Mouse (Mus musculus): ENCODE results near the gene D430042O09Rik. TPM values are rescaled to one million over a fixed set of nuclear protein-coding genes. Genes with fewer than 3 reads are reported as not detected.

Gene D430042O09Rik
- polyA plus RNA-seq, 1 experiment: 18.4 TPM

GRCm38 (mm10) chr7:125714803-125715202, 7.1 kb downstream of the D430042O09Rik start:
- no peak for DNase-seq (ENCODE audit: low read depth)
- TF ChIP-seq POLR2A (IDR thresholded peaks at IDR 0.05; ENCODE audit: borderline replicate concordance, extremely low read depth, insufficient read depth, insufficient read length, poor library complexity, severe bottlenecking): no peak

DNA sequence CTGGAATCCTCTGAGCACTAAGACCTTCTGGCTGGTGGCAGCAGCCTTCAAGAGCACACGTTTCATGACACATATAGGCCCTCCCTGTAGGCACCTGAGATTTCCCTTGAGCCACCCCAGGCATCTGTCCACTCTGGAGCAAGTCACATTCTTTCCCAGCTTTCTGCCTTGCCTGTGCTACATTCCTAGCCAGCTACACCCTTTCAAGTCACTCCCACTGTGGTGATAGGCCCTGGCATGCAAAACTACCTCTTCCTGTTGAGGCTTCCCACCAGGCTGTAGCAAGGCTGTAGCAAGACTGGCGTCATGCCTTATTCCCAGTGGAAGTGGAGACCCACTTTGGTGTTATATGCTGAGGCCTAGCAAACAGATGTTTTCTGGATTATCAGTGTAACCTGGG, 9.0 kb downstream of the D430042O09Rik start:
- no peak for DNase-seq (ENCODE audit: low read depth)
- TF ChIP-seq CTCF (IDR thresholded peaks at IDR 0.05; ENCODE audit: borderline replicate concordance, extremely low read depth, insufficient read depth, insufficient read length) (no peak), POLR2A (IDR thresholded peaks at IDR 0.05; ENCODE audit: borderline replicate concordance, extremely low read depth, insufficient read depth, insufficient read length, poor library complexity, severe bottlenecking) (no peak)

DNA sequence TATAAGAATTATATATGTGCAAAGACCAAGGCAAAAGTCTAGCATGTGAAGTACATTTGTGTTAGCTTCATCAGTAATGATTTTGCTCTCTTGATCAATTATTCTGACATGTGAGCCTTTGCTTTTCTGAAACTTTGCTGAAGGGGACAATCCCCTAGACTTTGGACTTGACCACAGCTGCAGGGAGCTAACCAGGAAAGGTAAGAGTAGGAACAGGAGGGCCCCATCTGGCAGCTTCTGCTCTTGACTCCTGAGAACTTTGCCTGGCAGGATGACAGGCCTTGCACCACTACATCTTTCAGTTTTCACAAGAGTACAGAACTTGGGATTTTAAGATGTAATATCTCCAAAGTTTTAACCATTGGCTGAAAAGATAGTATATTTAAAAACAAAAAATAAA, 9.9 kb downstream of the D430042O09Rik start:
- TF ChIP-seq POLR2A (IDR thresholded peaks at IDR 0.05; ENCODE audit: borderline replicate concordance, extremely low read depth, insufficient read depth, insufficient read length, poor library complexity, severe bottlenecking): no peak
- no peak for TF ChIP-seq CTCF (IDR thresholded peaks at IDR 0.05; ENCODE audit: borderline replicate concordance, extremely low read depth, insufficient read depth, insufficient read length)
- no peak for DNase-seq (ENCODE audit: low read depth)

GRCm38 (mm10) chr7:125720370-125720769, 12.7 kb downstream of the D430042O09Rik start:
- peak; percentile 61 for DNase-seq (ENCODE audit: low read depth)
- TF ChIP-seq POLR2A (IDR thresholded peaks at IDR 0.05; ENCODE audit: borderline replicate concordance, extremely low read depth, insufficient read depth, insufficient read length, poor library complexity, severe bottlenecking) (no peak), CTCF (IDR thresholded peaks at IDR 0.05; ENCODE audit: borderline replicate concordance, extremely low read depth, insufficient read depth, insufficient read length) (no peak)

DNA sequence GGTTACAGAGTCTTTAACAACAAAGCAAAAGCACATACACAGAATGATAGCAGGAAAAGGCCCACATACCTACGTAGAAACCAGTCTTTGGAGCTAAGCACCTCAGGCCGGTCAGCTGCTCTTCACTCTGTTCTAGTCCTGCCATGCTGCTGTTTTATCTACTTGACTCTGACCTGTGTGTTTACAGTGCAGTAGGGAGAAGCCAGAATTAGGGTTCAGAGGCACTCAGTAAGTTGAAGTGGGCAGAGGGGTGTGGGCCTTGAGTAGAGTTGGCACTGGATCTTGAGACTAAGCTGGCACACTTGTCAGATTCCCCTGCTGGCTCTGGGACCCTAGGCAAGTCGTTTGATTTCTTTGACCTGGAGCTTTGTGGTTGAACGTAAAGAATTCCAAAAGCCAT, 13.3 kb downstream of the D430042O09Rik start:
- no peak for TF ChIP-seq CTCF (IDR thresholded peaks at IDR 0.05; ENCODE audit: borderline replicate concordance, extremely low read depth, insufficient read depth, insufficient read length)
- no peak for TF ChIP-seq POLR2A (IDR thresholded peaks at IDR 0.05; ENCODE audit: borderline replicate concordance, extremely low read depth, insufficient read depth, insufficient read length, poor library complexity, severe bottlenecking)
- no peak for DNase-seq (ENCODE audit: low read depth)

DNA sequence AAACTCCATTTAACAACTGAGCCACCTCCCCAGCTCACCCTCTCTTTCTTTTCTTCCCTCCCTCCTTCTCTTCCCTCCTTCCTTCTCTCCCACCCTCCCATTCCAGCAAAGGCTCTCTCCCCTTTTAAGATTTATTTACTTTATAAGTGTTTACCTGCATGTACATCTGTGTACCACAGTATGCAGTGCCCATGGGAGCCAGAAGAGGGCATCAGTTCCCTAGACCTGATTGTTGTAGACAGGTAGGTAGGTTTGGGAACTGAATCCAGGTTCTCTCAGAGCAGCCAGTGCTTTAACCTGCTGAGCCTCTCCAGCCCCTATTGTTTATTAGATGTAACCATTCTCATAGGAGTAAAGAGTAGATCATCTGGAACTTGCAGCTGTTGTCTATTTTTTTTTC, 14.4 kb downstream of the D430042O09Rik start:
- DNase-seq (ENCODE audit: low read depth): no peak
- TF ChIP-seq POLR2A (IDR thresholded peaks at IDR 0.05; ENCODE audit: borderline replicate concordance, extremely low read depth, insufficient read depth, insufficient read length, poor library complexity, severe bottlenecking): no peak
- TF ChIP-seq CTCF (IDR thresholded peaks at IDR 0.05; ENCODE audit: borderline replicate concordance, extremely low read depth, insufficient read depth, insufficient read length): peak; percentile 17; the same call in 1 of the 2 replicates

DNA sequence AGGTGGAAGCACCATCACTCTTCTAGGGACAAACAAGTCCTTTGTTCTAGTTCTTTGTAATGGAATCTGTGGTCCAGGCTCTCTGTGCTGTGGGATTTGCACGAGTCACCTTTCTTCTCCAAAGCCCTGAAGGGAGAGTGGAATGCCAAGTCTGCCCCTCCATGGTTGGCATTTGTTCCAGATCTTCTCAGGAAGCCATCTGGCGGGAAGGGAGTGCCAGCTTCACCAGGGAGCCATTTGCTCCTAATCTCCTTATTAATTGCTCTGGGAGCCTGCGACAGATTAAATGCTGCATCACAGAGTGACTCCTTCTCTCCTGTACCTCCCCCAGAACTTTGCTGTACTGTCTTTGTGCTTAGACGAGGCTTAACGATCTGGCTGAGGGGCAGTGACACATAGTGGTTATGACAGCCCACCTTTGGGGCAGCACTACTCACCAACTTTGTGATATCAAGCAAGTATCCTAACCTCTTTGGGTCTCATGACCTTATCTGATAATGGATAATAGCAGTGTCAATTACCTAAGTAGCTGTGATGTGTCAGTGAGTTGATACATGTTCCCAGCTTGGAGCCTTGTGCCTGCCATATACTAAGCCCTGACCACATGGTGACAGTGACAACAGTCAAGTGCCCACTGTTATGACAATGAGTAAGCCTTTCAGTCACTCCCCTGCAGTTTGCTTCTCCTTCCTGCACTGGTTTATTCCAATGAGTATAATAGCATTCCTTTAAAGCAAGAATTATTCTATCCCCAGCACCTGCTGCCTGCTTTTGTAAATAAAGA, 15.7 kb downstream of the D430042O09Rik start:
- no peak for TF ChIP-seq POLR2A (IDR thresholded peaks at IDR 0.05; ENCODE audit: borderline replicate concordance, extremely low read depth, insufficient read depth, insufficient read length, poor library complexity, severe bottlenecking)
- no peak for TF ChIP-seq CTCF (IDR thresholded peaks at IDR 0.05; ENCODE audit: borderline replicate concordance, extremely low read depth, insufficient read depth, insufficient read length)
- peak; percentile 90 for DNase-seq (ENCODE audit: low read depth)

GRCm38 (mm10) chr7:125731679-125732078, 24.0 kb downstream of the D430042O09Rik start:
- TF ChIP-seq POLR2A (IDR thresholded peaks at IDR 0.05; ENCODE audit: borderline replicate concordance, extremely low read depth, insufficient read depth, insufficient read length, poor library complexity, severe bottlenecking) (no peak), CTCF (IDR thresholded peaks at IDR 0.05; ENCODE audit: borderline replicate concordance, extremely low read depth, insufficient read depth, insufficient read length) (no peak)
- DNase-seq (ENCODE audit: low read depth): no peak

- no peak for TF ChIP-seq POLR2A (IDR thresholded peaks at IDR 0.05; ENCODE audit: borderline replicate concordance, extremely low read depth, insufficient read depth, insufficient read length, poor library complexity, severe bottlenecking)
- no peak for TF ChIP-seq CTCF (IDR thresholded peaks at IDR 0.05; ENCODE audit: borderline replicate concordance, extremely low read depth, insufficient read depth, insufficient read length)
- DNase-seq (ENCODE audit: low read depth): no peak
Measured at GRCm38 (mm10) chr7:125733791-125734190, 26.1 kb downstream of the D430042O09Rik start.

DNA sequence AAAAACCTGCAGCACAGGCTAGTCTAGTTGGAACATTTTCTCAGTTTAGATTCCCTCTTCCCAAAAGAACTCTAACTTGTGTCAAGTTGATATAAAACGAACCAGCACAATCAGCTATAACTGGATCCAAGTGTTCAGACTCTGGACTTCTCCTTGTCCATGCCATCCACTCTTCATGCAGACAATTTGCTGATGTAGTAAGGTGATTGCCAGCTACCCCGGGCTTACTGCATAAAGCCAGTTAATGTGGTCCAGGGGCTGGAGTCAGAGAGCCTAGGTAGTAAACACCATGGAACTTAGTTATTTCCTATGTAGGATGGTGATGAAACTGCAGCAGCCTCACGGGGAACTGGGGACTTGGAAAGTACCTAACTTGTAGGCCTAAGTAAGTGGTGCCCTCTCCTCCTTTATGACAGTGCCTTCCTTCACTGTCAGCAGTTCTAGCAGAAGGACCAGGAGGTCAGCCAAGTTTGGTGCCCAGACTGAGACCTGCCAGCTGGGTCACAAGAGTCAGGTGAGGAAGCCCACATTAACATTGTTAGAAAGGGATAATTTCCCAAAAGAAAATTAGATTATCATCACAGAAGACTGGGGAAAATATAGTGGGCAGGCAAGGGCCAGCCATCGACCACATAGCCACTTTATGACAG, 28.8 kb downstream of the D430042O09Rik start:
- TF ChIP-seq CTCF (IDR thresholded peaks at IDR 0.05; ENCODE audit: borderline replicate concordance, extremely low read depth, insufficient read depth, insufficient read length): no peak
- DNase-seq (ENCODE audit: low read depth): no peak

DNA sequence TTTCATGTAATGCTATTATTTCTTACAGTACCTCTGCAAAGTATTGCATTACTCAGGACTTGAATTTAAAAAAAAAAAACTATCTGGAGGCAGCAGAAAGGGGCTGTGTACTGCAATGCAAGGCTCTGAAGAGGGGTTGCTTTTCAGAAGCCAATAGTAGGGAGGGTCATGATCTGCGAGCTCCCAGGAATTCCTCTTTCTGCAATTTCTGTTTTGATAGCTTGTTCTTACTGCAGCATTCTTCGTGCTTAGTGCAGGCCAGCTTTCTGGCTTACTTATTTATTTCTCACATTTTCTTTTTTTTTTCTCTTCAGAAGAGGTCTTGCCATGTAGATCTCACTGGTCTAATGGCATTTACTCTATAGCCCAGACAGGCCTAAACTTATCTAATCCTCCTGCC, 32.8 kb downstream of the D430042O09Rik start:
- TF ChIP-seq CTCF (IDR thresholded peaks at IDR 0.05; ENCODE audit: borderline replicate concordance, extremely low read depth, insufficient read depth, insufficient read length) (no peak), POLR2A (IDR thresholded peaks at IDR 0.05; ENCODE audit: borderline replicate concordance, extremely low read depth, insufficient read depth, insufficient read length, poor library complexity, severe bottlenecking) (no peak)
- no peak for DNase-seq (ENCODE audit: low read depth)

DNA sequence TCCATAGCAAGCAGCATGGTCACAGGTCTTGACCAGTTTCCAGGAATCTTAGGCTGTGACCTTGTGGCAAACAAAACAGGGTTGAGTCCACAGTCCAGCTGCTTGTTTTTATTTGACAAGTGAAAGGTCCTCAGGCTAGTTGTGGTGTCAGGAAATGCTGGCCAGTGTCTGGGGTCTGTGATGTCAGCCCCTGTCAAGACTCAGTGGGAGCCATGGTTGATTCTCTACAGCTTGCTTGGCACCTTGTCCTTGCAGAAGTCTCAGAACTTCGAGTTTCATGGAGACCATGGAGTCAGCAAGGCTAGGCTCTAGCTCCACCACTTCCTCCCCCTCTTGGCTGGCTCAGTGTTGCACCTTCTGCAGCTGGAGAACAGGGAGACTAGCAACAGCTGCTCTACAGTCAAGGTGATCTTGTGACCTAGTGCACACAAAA, 33.6 kb downstream of the D430042O09Rik start:
- TF ChIP-seq POLR2A (IDR thresholded peaks at IDR 0.05; ENCODE audit: borderline replicate concordance, extremely low read depth, insufficient read depth, insufficient read length, poor library complexity, severe bottlenecking) (no peak), CTCF (IDR thresholded peaks at IDR 0.05; ENCODE audit: borderline replicate concordance, extremely low read depth, insufficient read depth, insufficient read length) (no peak)
- no peak for DNase-seq (ENCODE audit: low read depth)

All from brain, embryonic 14.5 days (tissue).